Mouse (Mus musculus): ENCODE results near the gene Fam20b. TPM values are rescaled to one million over a fixed set of nuclear protein-coding genes. Genes with fewer than 3 reads are reported as not detected.
"Not testable (repeated sequence)": the region's sequence is repeated elsewhere in the genome, so short reads cannot be mapped to it uniquely, and the experiment has no call there.

Gene Fam20b
- polyA plus RNA-seq, 1 experiment from 2014 or later, result 23.6 TPM

DNA sequence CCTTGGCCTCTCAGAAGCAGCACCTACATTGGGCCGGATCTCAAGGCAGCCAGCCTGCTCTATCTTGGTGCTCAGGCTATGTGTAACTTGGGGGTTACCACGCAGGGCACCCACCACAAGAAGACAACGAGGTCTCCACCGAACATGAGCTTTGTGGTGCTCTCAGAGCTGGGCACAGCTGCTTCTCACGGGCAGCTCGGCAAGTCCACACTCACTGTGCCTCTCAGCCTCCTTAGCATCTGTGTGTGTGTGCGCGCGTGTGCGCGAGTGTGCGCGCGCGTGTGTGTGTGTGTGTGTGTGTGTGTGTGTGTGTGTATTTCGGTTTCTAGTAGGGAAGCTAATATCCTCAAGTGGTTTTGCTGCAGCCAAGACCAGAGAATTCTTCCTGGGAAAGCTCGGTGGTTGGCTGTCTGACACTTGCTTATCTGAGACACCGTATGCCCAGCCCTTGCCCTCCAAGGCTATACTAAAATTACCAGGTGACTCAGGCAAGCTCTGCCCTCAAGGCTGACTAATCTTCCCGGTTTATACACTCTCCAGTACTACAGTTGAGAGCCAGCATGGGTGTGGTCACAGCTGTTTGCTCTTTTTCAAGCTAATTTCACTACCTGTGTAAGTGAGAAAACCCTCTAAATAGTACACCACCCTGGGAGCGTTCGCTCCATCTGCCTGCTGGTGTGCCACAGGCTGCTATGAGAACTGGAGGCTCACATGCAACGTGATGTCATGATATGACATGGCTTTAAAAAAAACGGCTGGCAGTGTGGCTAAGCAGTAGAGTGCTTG is 51.6 kb downstream of the Fam20b start:
- H3K9me3 ChIP-seq (ENCODE audit: control insufficient read depth, low read length), result no peaks in the 10 kb centered on the region
- peak; percentile 82 for ATAC-seq (ENCODE audit: low read depth)
- H3K9ac ChIP-seq (ENCODE audit: low read length), result no peak overlapping the region
- WGBS, result 63% methylated on average over 23 of the region's 23 CpGs
- peaks cover 10% of the 10 kb centered on the region for H3K4me1 ChIP-seq (replicated peaks; ENCODE audit: control insufficient read depth, insufficient read depth, low read length)
- no peak overlapping the region for H3K4me2 ChIP-seq (ENCODE audit: low read depth, low read length)
- no peaks in the 10 kb centered on the region for H3K36me3 ChIP-seq (ENCODE audit: control insufficient read depth, insufficient read depth, low read length)
- H3K27ac ChIP-seq (ENCODE audit: low read length), result peak overlapping the region; percentile 41
- H3K4me3 ChIP-seq (ENCODE audit: low read length), result no peak overlapping the region
- H3K27me3 ChIP-seq (ENCODE audit: control insufficient read depth, insufficient read depth, low read depth, low read length), result no peaks in the 10 kb centered on the region

DNA sequence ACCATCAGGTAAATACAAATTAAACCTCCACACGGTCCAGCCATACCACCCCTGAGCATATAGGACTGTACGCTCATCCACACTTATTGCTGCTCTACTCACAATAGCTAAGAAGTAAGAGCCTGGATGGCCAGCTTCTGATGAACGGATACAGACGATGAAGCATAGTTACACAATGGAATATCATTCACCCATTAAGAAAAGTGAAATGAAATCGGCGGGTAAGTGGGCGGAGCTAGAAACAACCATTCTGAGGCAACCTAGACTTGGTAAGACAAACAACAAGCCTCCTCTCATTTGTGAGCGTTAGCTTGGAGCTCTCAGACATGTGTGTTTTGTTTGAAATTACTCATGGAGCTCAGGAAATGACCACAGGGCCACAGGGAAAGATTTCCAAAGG is 53.1 kb downstream of the Fam20b start:
- no peak for ATAC-seq (ENCODE audit: low read depth)
- Histone ChIP-seq H3K36me3 (ENCODE audit: control insufficient read depth, insufficient read depth, low read length) (no peaks in the 10 kb centered on the region), H3K4me2 (ENCODE audit: low read depth, low read length) (no peak overlapping the region), H3K27me3 (ENCODE audit: control insufficient read depth, insufficient read depth, low read depth, low read length) (no peaks in the 10 kb centered on the region), H3K4me3 (ENCODE audit: low read length) (no peak overlapping the region), H3K9ac (ENCODE audit: low read length) (no peak overlapping the region), H3K27ac (ENCODE audit: low read length) (no peak overlapping the region), H3K9me3 (ENCODE audit: control insufficient read depth, low read length) (no peaks in the 10 kb centered on the region), H3K4me1 (replicated peaks; ENCODE audit: control insufficient read depth, insufficient read depth, low read length) (peaks cover 10% of the 10 kb centered on the region)
- WGBS, result 88% methylated on average over 8 of the region's 8 CpGs

DNA sequence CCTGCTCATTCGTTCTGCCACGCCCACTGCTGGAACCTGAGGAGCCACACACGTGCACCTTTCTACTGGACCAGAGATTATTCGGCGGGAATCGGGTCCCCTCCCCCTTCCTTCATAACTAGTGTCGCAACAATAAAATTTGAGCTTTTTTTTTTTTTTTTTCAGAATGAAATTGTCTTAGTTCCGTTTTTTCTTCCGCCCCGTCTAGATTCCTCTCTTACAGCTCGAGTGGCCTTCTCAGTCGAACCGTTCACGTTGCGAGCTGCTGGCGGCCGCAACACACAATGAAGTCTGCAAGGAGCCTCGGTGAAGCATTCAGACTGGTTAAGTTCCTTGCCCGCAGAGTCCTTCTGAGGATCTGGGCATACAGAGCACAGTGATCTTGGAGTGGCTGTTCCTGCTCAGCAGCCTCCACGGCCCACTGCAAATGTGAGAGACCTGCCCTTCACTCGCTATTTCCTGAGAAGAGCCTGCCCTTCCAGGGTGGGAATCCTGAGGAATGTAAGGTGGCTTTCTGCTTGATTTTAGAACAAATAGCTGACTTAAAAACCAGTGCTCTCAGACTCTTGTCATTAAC is 58.1 kb downstream of the Fam20b start:
- Histone ChIP-seq H3K4me2 (ENCODE audit: low read depth, low read length) (peak overlapping the region; percentile 36), H3K4me3 (ENCODE audit: low read length) (0 out of 2 replicates have a peak overlapping the region, but pooled peaks have one; percentile 4)
- WGBS, result 54% methylated on average over 19 of the region's 21 CpGs

DNA sequence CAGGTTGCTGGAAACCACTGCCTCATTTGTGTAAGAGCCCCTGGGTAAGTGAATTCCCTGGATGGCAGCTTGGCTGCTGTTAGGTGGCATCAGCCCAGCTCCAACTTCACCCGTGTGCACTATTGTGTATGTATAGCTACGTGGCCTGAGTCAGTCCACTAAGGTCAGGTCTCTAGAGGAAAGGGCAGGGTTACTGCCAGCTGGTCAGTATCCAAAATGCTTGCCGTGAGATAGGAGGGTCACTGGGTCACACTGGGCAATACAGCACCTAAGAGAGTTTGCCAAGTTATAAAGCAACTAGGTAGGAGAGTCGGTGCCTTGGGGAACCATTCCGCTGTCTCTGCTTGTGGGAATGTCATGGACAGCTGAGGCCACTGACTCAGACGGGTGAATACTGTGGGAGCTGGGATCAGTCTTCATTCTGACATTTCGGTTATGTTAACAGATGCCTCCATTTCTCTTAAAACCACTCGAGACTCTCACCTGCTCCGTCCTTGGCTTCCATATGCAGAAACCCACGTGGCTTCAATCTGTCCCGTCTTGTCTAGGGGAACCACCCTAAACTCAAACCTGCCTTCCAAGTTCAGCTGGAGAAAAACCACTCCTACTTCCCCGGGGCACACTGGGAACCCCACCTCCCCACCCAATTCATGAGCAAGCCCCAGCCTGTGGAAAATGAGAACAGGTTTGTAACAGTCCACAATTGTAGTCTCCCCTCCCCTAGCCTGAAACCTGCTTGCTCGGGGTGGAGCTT is 58.8 kb downstream of the Fam20b start:
- Histone ChIP-seq H3K36me3 (ENCODE audit: control insufficient read depth, insufficient read depth, low read length) (no peaks in the 10 kb centered on the region), H3K4me1 (replicated peaks; ENCODE audit: control insufficient read depth, insufficient read depth, low read length) (peaks cover 5% of the 10 kb centered on the region; the same call in 1 of the 2 replicates), H3K9me3 (ENCODE audit: control insufficient read depth, low read length) (no peaks in the 10 kb centered on the region), H3K9ac (ENCODE audit: low read length) (0 out of 2 replicates have a peak overlapping the region, but pooled peaks have one; percentile 1), H3K4me3 (ENCODE audit: low read length) (no peak overlapping the region), H3K27ac (ENCODE audit: low read length) (peak overlapping the region; percentile 69), H3K27me3 (ENCODE audit: control insufficient read depth, insufficient read depth, low read depth, low read length) (no peaks in the 10 kb centered on the region), H3K4me2 (ENCODE audit: low read depth, low read length) (peak overlapping the region; percentile 36)
- ATAC-seq (ENCODE audit: low read depth), result peak; percentile 82
- WGBS, result 49% methylated on average over 13 of the region's 13 CpGs

More for the DNA sequence above, 58.1 kb downstream of the Fam20b start:
- peak; percentile 78 for ATAC-seq (ENCODE audit: low read depth)
- H3K36me3 ChIP-seq (ENCODE audit: control insufficient read depth, insufficient read depth, low read length); H3K9me3 ChIP-seq (ENCODE audit: control insufficient read depth, low read length); H3K4me1 ChIP-seq (replicated peaks; ENCODE audit: control insufficient read depth, insufficient read depth, low read length); H3K9ac ChIP-seq (ENCODE audit: low read length); H3K27me3 ChIP-seq (ENCODE audit: control insufficient read depth, insufficient read depth, low read depth, low read length): not testable (repeated sequence)
- H3K27ac ChIP-seq (ENCODE audit: low read length), result peak overlapping the region; percentile 59

DNA sequence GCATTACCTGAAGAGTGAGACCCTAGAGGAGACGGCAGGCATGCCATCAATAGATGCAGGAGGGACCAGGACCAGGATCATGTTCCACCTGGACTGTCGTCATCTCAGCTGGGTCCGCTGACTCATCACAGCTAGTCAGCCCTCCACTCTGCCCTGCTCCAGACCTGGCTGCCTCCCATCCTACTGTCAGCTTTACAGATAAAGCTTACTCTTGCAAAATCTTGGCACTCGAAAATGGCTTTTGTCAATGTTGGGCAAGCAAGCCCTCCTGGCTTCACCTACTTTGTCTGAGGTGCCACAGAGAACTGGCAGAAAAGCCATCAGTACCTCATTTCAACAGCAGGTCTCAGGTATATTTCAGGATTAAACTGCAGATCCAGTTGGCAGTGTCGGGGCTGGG is 60.2 kb downstream of the Fam20b start:
- Histone ChIP-seq H3K9me3 (ENCODE audit: control insufficient read depth, low read length) (no peaks in the 10 kb centered on the region), H3K36me3 (ENCODE audit: control insufficient read depth, insufficient read depth, low read length) (no peaks in the 10 kb centered on the region), H3K4me3 (ENCODE audit: low read length) (no peak overlapping the region), H3K27me3 (ENCODE audit: control insufficient read depth, insufficient read depth, low read depth, low read length) (no peaks in the 10 kb centered on the region), H3K4me2 (ENCODE audit: low read depth, low read length) (no peak overlapping the region), H3K4me1 (replicated peaks; ENCODE audit: control insufficient read depth, insufficient read depth, low read length) (peaks cover 10% of the 10 kb centered on the region; the same call in 1 of the 2 replicates), H3K27ac (ENCODE audit: low read length) (no peak overlapping the region), H3K9ac (ENCODE audit: low read length) (no peak overlapping the region)
- ATAC-seq (ENCODE audit: low read depth), result no peak
- 82% methylated on average over 5 of the region's 5 CpGs for WGBS

DNA sequence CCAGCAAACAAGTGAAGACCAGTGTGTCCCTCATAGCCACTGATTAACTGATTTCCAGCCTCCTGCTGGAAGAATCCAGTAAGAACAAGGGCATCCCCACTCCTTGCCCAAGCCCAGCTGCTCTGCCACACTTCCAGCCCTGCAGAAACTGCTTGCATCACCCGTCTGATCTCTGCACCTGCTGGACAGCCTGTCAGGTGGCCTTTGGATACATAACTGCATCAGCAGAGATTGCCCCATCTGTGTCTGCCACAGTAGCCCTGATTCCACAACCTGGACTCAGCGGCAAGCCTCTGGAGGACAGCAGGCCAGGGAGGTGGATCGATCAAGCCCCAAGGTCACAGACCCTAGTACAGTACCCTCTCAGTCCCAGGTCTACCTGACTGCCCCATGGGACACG is 61.4 kb downstream of the Fam20b start:
- Histone ChIP-seq H3K9me3 (ENCODE audit: control insufficient read depth, low read length) (no peaks in the 10 kb centered on the region), H3K27me3 (ENCODE audit: control insufficient read depth, insufficient read depth, low read depth, low read length) (no peaks in the 10 kb centered on the region), H3K4me3 (ENCODE audit: low read length) (no peak overlapping the region), H3K4me1 (replicated peaks; ENCODE audit: control insufficient read depth, insufficient read depth, low read length) (peaks cover 13% of the 10 kb centered on the region), H3K4me2 (ENCODE audit: low read depth, low read length) (no peak overlapping the region), H3K9ac (ENCODE audit: low read length) (no peak overlapping the region), H3K27ac (ENCODE audit: low read length) (no peak overlapping the region), H3K36me3 (ENCODE audit: control insufficient read depth, insufficient read depth, low read length) (no peaks in the 10 kb centered on the region)
- ATAC-seq (ENCODE audit: low read depth), result no peak
- 83% methylated on average over 4 of the region's 4 CpGs for whole genome bisulfite sequencing

DNA sequence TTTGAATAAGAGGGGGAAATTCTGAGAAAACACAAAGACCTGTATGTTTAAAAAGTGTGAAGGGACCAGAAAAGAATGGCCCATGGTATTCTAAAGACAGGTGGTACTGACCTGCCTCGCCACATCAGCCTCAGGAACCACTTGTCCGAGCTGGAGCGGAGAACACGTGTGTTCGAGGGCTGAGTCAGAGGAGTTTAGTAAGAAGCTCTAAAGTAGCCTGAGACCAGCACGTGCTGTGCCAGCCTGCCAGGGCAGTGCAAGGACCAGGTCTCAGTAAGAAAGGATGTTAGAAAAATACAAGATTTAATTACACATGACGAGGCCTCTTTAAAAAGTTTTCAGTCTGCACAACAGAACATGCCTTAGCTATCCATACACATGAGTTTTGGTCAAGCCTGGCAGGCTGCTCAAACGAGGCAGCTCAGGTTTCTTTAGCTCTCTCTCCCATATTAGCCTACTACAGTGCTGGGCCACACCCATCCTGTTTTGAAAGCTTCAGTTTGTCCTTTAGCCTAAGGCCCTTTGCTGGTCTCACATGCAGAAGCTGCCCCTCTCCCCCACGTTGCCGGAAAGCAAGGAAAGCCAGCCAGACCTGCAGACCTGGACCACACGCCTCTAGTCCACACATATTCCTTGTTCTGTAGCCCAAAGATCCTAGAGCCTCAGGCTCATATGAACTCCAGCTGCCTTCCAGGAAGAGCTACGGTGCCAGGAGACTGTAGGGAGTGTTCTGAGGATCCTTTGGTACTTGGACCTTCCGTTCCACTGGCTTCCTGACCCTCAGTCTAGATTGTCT is 64.0 kb downstream of the Fam20b start:
- no peak overlapping the region for H3K4me3 ChIP-seq (ENCODE audit: low read length)
- 0 out of 2 replicates have a peak, but pooled peaks have one; percentile 42 for ATAC-seq (ENCODE audit: low read depth)
- H3K4me2 ChIP-seq (ENCODE audit: low read depth, low read length), result no peak overlapping the region
- H3K9ac ChIP-seq (ENCODE audit: low read length), result peak overlapping the region; percentile 20; the same call in 1 of the 2 replicates
- peaks cover 10% of the 10 kb centered on the region for H3K4me1 ChIP-seq (replicated peaks; ENCODE audit: control insufficient read depth, insufficient read depth, low read length)
- H3K9me3 ChIP-seq (ENCODE audit: control insufficient read depth, low read length), result no peaks in the 10 kb centered on the region
- H3K27me3 ChIP-seq (ENCODE audit: control insufficient read depth, insufficient read depth, low read depth, low read length), result no peaks in the 10 kb centered on the region
- H3K36me3 ChIP-seq (ENCODE audit: control insufficient read depth, insufficient read depth, low read length), result no peaks in the 10 kb centered on the region
- 61% methylated on average over 13 of the region's 13 CpGs for WGBS
- H3K27ac ChIP-seq (ENCODE audit: low read length), result peak overlapping the region; percentile 46; the same call in 1 of the 2 replicates

DNA sequence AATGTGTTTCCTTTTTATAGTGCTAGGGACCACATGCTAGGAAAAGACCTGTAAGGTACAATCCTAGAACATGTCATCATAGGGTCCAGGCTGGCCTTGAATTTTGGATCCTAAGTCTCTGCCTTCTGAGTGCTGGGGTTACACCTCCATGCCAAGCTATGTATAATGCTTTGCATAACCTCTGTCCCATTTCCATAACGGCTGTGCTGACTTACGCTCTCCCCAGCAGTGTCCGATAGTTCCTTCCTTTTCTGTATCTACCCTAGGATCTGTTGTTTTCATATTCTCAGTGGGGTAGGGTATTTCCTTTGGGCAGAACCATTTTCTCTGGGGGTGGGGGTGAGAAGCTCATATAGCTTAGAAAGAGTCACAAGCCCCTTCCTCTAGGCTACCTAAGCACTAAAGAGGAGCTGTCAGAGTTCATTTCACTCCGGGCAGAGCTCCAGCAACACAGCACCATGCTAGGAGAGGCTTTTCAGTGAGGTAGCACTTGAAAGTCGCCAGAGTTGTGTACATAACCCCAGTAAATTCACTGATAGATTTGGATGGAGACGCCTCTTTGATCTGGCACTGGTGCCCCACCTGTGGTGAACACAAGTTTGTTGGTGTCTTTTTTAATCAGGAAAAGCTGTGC is 66.6 kb downstream of the Fam20b start:
- Histone ChIP-seq H3K4me1 (replicated peaks; ENCODE audit: control insufficient read depth, insufficient read depth, low read length) (peaks cover 14% of the 10 kb centered on the region), H3K27ac (ENCODE audit: low read length) (peak overlapping the region; percentile 23; the same call in 1 of the 2 replicates), H3K9ac (ENCODE audit: low read length) (no peak overlapping the region), H3K4me3 (ENCODE audit: low read length) (no peak overlapping the region), H3K27me3 (ENCODE audit: control insufficient read depth, insufficient read depth, low read depth, low read length) (no peaks in the 10 kb centered on the region), H3K36me3 (ENCODE audit: control insufficient read depth, insufficient read depth, low read length) (no peaks in the 10 kb centered on the region), H3K4me2 (ENCODE audit: low read depth, low read length) (no peak overlapping the region), H3K9me3 (ENCODE audit: control insufficient read depth, low read length) (no peaks in the 10 kb centered on the region)
- peak; percentile 45; the same call in 1 of the 2 replicates for ATAC-seq (ENCODE audit: low read depth)
- WGBS, result 40% methylated on average over 6 of the region's 6 CpGs
